Mouse (Mus musculus): ENCODE measurements around the gene Snrnp70. TPM values are rescaled to one million over a fixed set of nuclear protein-coding genes. Genes with fewer than 3 reads are reported as not detected.
A peak's percentile ranks its signal among the peaks of the same experiment; 100 is the strongest.

The Snrnp70 gene
- polyA plus RNA-seq (2016; fragmentation: Nextera tagmentation; extraction: Ambion mirVana) = 285 and 287 TPM in 2 replicates

- Histone ChIP-seq H3K4me3 (peak within 1 kb of the TSS; percentile 83), H3K27ac (replicated peaks) (peak within 1 kb of the TSS; percentile 99), H3K9me3 (no peaks in the 10 kb centered on the region), H3K36me3 (replicated peaks) (peaks cover 35% of the 10 kb centered on the region), H3K4me1 (peaks cover 27% of the 10 kb centered on the region), H3K27me3 (replicated peaks; ENCODE audit: low read depth, poor library complexity, severe bottlenecking) (no peaks in the 10 kb centered on the region)
- under 1% methylated on average over 60 of the region's 60 CpGs for whole genome bisulfite sequencing
- peak; percentile 100 for DNase-seq (ENCODE audit: low spot score)
Measured at GRCm38 (mm10) chr7:45395578-45396336, at the start of gene Snrnp70. Gene Snrnp70, minus strand, starts transcription at chr7:45395742.

GRCm38 (mm10) chr7:45443526-45444420 is 48.2 kb upstream of the Snrnp70 start:
- Histone ChIP-seq H3K27ac (replicated peaks) (no peak overlapping the region), H3K4me3 (no peak overlapping the region), H3K36me3 (replicated peaks) (peaks cover 74% of the 10 kb centered on the region), H3K27me3 (replicated peaks; ENCODE audit: low read depth, poor library complexity, severe bottlenecking) (no peaks in the 10 kb centered on the region), H3K9me3 (no peaks in the 10 kb centered on the region), H3K4me1 (peaks cover 9% of the 10 kb centered on the region)
- DNase-seq (ENCODE audit: low spot score) = no peak
- WGBS = 90% methylated on average over 22 of the region's 22 CpGs

GRCm38 (mm10) chr7:45437521-45438276 is 42.2 kb upstream of the Snrnp70 start, which contains the start of gene Ruvbl2:
Gene Ruvbl2, minus strand, starts transcription at chr7:45438096.
- peak; percentile 65 for DNase-seq (ENCODE audit: low spot score)
- Histone ChIP-seq H3K27ac (replicated peaks) (peak within 1 kb of the TSS; percentile 62), H3K9me3 (no peaks in the 10 kb centered on the region), H3K36me3 (replicated peaks) (peaks cover 33% of the 10 kb centered on the region), H3K4me3 (peak within 1 kb of the TSS; percentile 42), H3K27me3 (replicated peaks; ENCODE audit: low read depth, poor library complexity, severe bottlenecking) (no peaks in the 10 kb centered on the region), H3K4me1 (peaks cover 45% of the 10 kb centered on the region)
- WGBS = 19% methylated on average over 19 of the region's 19 CpGs

DNA sequence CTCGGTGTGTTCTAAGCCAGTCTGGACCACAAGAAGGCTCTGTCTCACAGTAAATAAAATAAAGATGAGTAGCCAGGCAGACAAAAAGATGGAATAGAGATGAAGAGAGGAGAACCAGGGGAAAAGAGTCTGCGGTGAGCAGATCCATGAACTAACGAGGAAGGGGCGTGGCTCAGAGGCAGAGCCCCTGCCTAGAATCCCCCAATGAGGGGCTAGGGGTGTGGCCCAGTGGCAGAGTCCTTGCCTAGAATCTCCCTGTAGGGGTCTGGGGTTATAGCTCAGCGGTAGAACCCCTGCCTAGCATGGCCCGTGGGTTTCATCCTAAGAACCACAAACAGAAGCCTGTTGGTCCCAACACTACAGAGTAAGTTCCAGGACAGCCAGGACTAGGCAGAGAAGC is 41.5 kb upstream of the Snrnp70 start:
- Histone ChIP-seq H3K4me3 (peak overlapping the region; percentile 42), H3K27ac (replicated peaks) (peak overlapping the region; percentile 62; the same call in 1 of the 2 replicates), H3K4me1 (peaks cover 49% of the 10 kb centered on the region), H3K9me3 (no peaks in the 10 kb centered on the region), H3K27me3 (replicated peaks; ENCODE audit: low read depth, poor library complexity, severe bottlenecking) (no peaks in the 10 kb centered on the region), H3K36me3 (replicated peaks) (peaks cover 36% of the 10 kb centered on the region)
- peak; percentile 53 for DNase-seq (ENCODE audit: low spot score)
- 25% methylated on average over 6 of the region's 6 CpGs for WGBS

- H3K27ac ChIP-seq (replicated peaks) = no peak overlapping the region
- DNase-seq (ENCODE audit: low spot score) = no peak
- H3K9me3 ChIP-seq = no peaks in the 10 kb centered on the region
- H3K4me3 ChIP-seq = 0 out of 2 replicates have a peak overlapping the region, but pooled peaks have one; percentile 93
- H3K4me1 ChIP-seq = peaks cover 49% of the 10 kb centered on the region
- 93% methylated on average over 5 of the region's 5 CpGs for WGBS
- no peaks in the 10 kb centered on the region for H3K27me3 ChIP-seq (replicated peaks; ENCODE audit: low read depth, poor library complexity, severe bottlenecking)
- peaks cover 38% of the 10 kb centered on the region for H3K36me3 ChIP-seq (replicated peaks)
Measured at GRCm38 (mm10) chr7:45436444-45436843, 40.9 kb upstream of the Snrnp70 start.

DNA sequence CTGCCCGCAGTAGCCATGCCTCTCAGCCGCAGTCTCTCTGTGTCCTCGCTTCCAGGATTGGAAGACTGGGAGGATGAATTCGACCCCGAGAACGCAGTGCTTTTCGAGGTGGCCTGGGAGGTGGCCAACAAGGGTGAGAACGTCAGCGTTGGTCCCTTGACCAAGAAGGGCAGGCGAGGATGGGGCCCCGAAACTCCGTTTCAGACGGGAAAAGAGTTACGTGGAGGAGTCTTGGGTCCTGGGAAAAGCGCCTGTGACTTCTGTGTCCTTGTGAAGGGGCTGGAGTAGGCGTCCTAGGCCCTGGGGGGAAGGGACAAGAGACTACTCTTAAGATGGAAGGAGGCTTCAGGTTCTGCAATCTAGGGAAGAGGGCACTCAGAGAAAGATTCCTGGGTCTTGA is 39.5 kb upstream of the Snrnp70 start:
- no peaks in the 10 kb centered on the region for H3K27me3 ChIP-seq (replicated peaks; ENCODE audit: low read depth, poor library complexity, severe bottlenecking)
- peaks cover 38% of the 10 kb centered on the region for H3K36me3 ChIP-seq (replicated peaks)
- H3K4me1 ChIP-seq = peaks cover 49% of the 10 kb centered on the region
- H3K9me3 ChIP-seq = no peaks in the 10 kb centered on the region
- H3K4me3 ChIP-seq = peak overlapping the region; percentile 93
- WGBS = 4% methylated on average over 16 of the region's 16 CpGs
- H3K27ac ChIP-seq (replicated peaks) = peak overlapping the region; percentile 92
- no peak for DNase-seq (ENCODE audit: low spot score)

GRCm38 (mm10) chr7:45434203-45435015 is 38.9 kb upstream of the Snrnp70 start, which contains the start of gene Gys1:
Gene Gys1, plus strand, starts transcription at chr7:45434844.
- H3K27me3 ChIP-seq (replicated peaks; ENCODE audit: low read depth, poor library complexity, severe bottlenecking) = no peaks in the 10 kb centered on the region
- H3K4me3 ChIP-seq = peak within 1 kb of the TSS; percentile 93
- no peaks in the 10 kb centered on the region for H3K9me3 ChIP-seq
- peaks cover 49% of the 10 kb centered on the region for H3K4me1 ChIP-seq
- under 1% methylated on average over 45 of the region's 45 CpGs for WGBS
- peaks cover 38% of the 10 kb centered on the region for H3K36me3 ChIP-seq (replicated peaks)
- H3K27ac ChIP-seq (replicated peaks) = peak within 1 kb of the TSS; percentile 92
- peak; percentile 100 for DNase-seq (ENCODE audit: low spot score)

DNA sequence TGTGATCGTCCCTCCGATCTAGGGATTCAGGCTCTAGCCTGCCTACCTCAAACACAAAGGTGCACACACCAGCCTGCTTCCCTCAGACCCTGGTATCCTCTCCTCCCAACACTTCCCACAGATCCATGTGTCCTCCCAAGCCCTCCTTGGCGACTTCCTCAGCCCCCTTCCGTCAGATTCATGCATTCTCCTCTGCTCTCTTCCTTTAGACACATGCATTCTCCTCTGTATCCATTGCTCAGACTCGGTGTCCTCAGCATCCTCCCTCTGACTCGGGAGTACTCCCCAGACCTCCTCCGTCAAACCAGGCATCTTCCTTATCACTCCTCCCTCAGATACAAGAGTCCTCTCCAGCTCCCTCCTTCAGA is 38.3 kb upstream of the Snrnp70 start:
- 1% methylated on average over 7 of the region's 7 CpGs for WGBS

DNA sequence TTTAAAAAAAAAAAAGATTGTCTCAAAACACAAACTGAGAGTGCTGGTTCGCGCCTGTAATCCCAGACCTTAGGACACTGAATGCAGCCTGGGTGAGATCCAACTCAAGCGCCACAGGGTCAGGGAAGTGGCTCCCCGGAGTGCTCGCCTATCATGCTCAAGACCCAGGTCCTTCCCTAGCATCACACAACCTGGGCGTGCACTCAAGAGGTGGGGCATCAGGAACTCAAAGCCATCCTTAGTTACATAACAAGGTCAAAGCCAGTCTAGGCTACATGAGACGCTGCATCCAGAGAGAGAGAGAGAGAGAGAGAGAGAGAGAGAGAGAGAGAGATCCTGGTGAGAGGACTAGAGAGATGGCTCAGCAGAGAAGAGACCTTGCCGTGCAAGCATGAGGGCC is 31.0 kb upstream of the Snrnp70 start:
- H3K27ac ChIP-seq (replicated peaks) = no peak overlapping the region
- H3K4me3 ChIP-seq = no peak overlapping the region
- peaks cover 100% of the 10 kb centered on the region for H3K36me3 ChIP-seq (replicated peaks)
- H3K9me3 ChIP-seq = no peaks in the 10 kb centered on the region
- 93% methylated on average over 8 of the region's 8 CpGs for WGBS
- H3K4me1 ChIP-seq = no peaks in the 10 kb centered on the region
- DNase-seq (ENCODE audit: low spot score) = no peak
- peaks cover 10% of the 10 kb centered on the region for H3K27me3 ChIP-seq (replicated peaks; ENCODE audit: low read depth, poor library complexity, severe bottlenecking)

More for the DNA sequence above, 38.3 kb upstream of the Snrnp70 start:
- Histone ChIP-seq H3K27ac (replicated peaks) (peak overlapping the region; percentile 92), H3K4me3 (peak overlapping the region; percentile 93), H3K36me3 (replicated peaks) (peaks cover 41% of the 10 kb centered on the region), H3K4me1 (peaks cover 49% of the 10 kb centered on the region), H3K27me3 (replicated peaks; ENCODE audit: low read depth, poor library complexity, severe bottlenecking) (no peaks in the 10 kb centered on the region), H3K9me3 (no peaks in the 10 kb centered on the region)
- no peak for DNase-seq (ENCODE audit: low spot score)

GRCm38 (mm10) chr7:45421194-45421593 is 25.7 kb upstream of the Snrnp70 start:
- Histone ChIP-seq H3K36me3 (replicated peaks) (peaks cover 61% of the 10 kb centered on the region), H3K4me3 (no peak overlapping the region), H3K27ac (replicated peaks) (no peak overlapping the region), H3K9me3 (no peaks in the 10 kb centered on the region), H3K27me3 (replicated peaks; ENCODE audit: low read depth, poor library complexity, severe bottlenecking) (peaks cover 64% of the 10 kb centered on the region), H3K4me1 (peaks cover 26% of the 10 kb centered on the region)
- WGBS = 91% methylated on average over 14 of the region's 14 CpGs
- no peak for DNase-seq (ENCODE audit: low spot score)

- Histone ChIP-seq H3K4me1 (peaks cover 30% of the 10 kb centered on the region), H3K27me3 (replicated peaks; ENCODE audit: low read depth, poor library complexity, severe bottlenecking) (peaks cover 70% of the 10 kb centered on the region)
- WGBS = 58% methylated on average over 6 of the region's 6 CpGs
Measured at GRCm38 (mm10) chr7:45420615-45420919, 25.0 kb upstream of the Snrnp70 start, which contains the start of gene Lhb. Gene Lhb, plus strand, starts transcription at chr7:45420820.

More at GRCm38 (mm10) chr7:45420615-45420919, 25.0 kb upstream of the Snrnp70 start, which contains the start of gene Lhb:
- H3K4me3 ChIP-seq = peak within 1 kb of the TSS; percentile 22; the same call in 1 of the 2 replicates
- DNase-seq (ENCODE audit: low spot score) = no peak
- no peaks in the 10 kb centered on the region for H3K9me3 ChIP-seq
- H3K27ac ChIP-seq (replicated peaks) = no peak within 1 kb of the TSS
- H3K36me3 ChIP-seq (replicated peaks) = peaks cover 55% of the 10 kb centered on the region

Measured in embryonic facial prominence, embryonic 10.5 days (tissue).